Mouse (Mus musculus) B cell, adult 67 days (primary cell): Measurements from ENCODE around the gene Iqsec2. TPM values are rescaled to one million over a fixed set of nuclear protein-coding genes. Genes with fewer than 3 reads are reported as not detected.

Source experiments
- total RNA-seq, 2 experiments: library from RNA; stranded (reverse); gene quantifications; 4 replicates each; pipeline ENCODE4 v1.2.4; 2023

Iqsec2 gene
- total RNA-seq, result 1 to 10 TPM in 1 of 2 experiments, under 1 TPM in 1; 0.87 to 2.6 TPM

GRCm38 (mm10) chrX:152143941-152144741 lies at the start of gene Iqsec2:
TSS of gene Iqsec2 (plus strand) at chrX:152144268.

GRCm38 (mm10) chrX:152232781-152233763 lies 89.0 kb downstream of the Iqsec2 start, which contains the start of gene Kdm5c:
TSS of gene Kdm5c (plus strand) at chrX:152233020.

Other genes starting within 250 kb of the Iqsec2 start
- gene Hsd17b10, start 142.4 kb upstream of the Iqsec2 start, total RNA-seq, result 10 to 100 TPM; 35.7 to 40.1 TPM
- gene Ribc1, start 128.0 kb upstream of the Iqsec2 start, total RNA-seq, result 1 to 10 TPM in 1 of 2 experiments, not detected in 1; 1.8 TPM
- gene Smc1a, start 127.8 kb upstream of the Iqsec2 start, total RNA-seq, result 100 to 1,000 TPM; 107 TPM
- 100 to 1,000 TPM in 1 of 2 experiments, 10 to 100 TPM in 1; 93.5 to 148 TPM for gene Kdm5c, start 88.8 kb downstream of the Iqsec2 start, total RNA-seq
- 10 to 100 TPM; 17.5 to 17.7 TPM for gene Kantr, start 183.2 kb downstream of the Iqsec2 start, total RNA-seq
- gene Tspyl2, start 198.2 kb downstream of the Iqsec2 start, total RNA-seq, result 10 to 100 TPM; 81.7 to 85.9 TPM
- not detected for gene Gpr173, start 224.4 kb downstream of the Iqsec2 start, total RNA-seq